Mouse (Mus musculus) thymus, postnatal 0 days (tissue): Measurements from ENCODE around the gene Phf12. TPM values are rescaled to one million over a fixed set of nuclear protein-coding genes. Genes with fewer than 3 reads are reported as not detected.

ENCODE experiments used
- DNase-seq: peaks from one replicate; pipeline ENCODE4 v3.0.0-alpha.2; 2015; ENCODE audit warnings: low spot score
- polyA plus RNA-seq: library from polyadenylated mRNA; unstranded; fragments of >200 nt; fragmentation: Nextera tagmentation; extraction: Ambion mirVana; gene quantifications from 2 replicates; pipeline ENCODE4 v1.2.1, GENCODE M21; 2015

Gene Phf12
- polyA plus RNA-seq, result 15.1 and 18.4 TPM in 2 replicates

DNA sequence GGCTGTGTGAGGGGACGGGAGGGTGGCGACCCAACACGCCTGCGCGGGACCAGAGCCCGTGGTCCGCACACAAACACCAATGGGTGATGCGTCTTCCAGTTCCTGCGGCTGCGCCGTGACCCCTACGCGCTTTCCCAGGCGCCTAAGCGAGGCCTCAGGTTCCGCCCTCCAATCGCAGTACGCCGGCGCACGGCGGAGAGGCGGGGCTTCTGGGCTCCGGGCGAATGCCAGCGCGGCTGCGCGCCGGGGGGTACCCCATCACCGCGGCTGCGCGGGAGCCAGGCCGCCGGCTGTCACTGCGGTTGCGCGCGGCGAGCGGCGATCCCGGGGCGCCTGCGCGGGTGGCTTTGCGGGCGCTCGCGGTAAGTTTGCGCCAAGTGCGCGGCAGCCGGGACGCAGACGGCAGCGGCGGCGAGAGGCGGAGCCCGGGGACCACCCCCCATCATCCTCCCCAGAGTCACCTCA lies at the start of gene Phf12:
Gene Phf12, plus strand, starts transcription at position 314 of the 465 bp plus-strand sequence.
- peak; percentile 100 for DNase-seq

DNA sequence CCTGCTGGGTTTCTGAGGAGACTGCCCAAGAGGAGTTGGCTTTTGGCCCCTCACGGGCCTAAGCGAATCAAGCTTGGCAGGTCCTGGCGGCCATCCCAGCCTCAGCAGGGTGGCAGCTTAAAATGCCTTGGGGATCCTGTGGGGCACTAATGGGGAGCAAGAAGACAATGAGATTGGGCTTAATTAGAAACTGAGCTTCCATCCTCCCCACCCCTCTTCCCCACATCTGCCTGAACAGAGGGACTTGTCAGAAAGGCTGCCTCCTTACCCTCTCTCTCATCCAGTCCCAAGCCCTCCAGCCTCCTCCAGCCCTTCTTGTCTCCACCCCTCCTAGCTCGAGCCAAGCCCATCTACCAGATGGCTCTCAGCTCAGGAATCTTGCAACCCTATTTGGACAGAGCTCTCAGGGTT lies 48.4 kb upstream of the Phf12 start:
- DNase-seq, result no peak

- DNase-seq, result no peak
Observed at GRCm38 (mm10) chr11:77934568-77935311, 47.8 kb upstream of the Phf12 start.

- no peak for DNase-seq
Observed at GRCm38 (mm10) chr11:77936846-77937245, 45.7 kb upstream of the Phf12 start.

DNA sequence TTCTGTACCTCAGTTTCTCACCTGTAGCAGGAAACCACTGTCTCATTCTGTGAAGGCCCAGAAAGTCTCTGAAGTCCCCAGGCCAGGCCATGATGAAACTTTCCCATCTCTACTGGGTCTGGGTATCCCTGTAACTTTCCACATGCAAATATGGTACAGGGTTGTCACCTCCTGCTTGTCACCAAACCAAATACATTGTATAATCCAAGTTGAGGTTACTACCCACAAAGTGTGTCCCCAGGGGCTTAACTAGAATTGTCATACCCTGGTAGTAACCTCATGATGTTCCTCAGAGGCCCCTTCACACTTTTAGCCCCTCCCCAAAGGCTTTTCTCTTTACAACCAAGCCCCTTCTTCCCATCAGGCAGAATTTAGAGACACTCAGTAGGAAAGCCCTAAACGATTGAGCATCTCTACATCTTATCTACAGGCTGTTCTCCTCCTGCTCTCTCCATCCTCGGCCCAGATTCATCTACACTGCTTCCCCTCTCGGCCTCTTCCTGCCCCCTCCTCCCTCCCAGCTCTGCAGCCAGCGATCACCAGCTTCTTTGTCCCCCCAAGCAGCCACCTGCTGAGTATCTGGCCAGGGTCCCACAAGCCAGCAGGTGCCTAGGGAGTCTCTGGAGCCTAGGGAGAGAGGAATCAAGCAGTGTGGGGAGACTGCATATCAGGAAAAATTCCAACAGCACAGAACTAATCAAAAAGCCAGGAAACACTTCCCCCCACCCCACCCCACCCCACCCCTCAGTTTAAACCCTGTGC lies 44.7 kb upstream of the Phf12 start:
- DNase-seq, result no peak

DNA sequence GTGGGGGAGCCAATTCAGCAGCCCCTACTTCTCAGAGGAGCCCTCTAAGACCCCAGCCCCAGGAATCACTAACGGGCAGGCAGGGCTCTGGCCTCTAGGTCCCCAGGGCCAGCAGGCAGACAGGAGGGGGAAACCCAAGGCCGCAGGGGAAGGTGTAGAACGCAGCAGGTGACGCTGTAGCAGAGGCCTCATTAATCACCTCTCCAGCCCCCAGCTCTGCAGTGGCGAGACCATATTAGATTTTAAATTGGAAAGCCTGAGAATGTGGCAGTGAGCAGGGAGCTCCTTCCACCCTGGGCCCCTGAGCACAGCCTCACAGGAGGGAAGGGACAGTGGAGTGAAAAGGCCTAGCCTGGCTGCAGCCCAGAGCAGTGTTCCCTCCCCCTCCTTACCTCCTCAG lies 40.3 kb upstream of the Phf12 start:
- no peak for DNase-seq

GRCm38 (mm10) chr11:77947860-77948259 lies 34.7 kb upstream of the Phf12 start:
- DNase-seq, result no peak

- DNase-seq, result no peak
Observed at GRCm38 (mm10) chr11:77950125-77950685, 32.3 kb upstream of the Phf12 start.

GRCm38 (mm10) chr11:77950797-77951228 lies 31.7 kb upstream of the Phf12 start:
- DNase-seq, result no peak

DNA sequence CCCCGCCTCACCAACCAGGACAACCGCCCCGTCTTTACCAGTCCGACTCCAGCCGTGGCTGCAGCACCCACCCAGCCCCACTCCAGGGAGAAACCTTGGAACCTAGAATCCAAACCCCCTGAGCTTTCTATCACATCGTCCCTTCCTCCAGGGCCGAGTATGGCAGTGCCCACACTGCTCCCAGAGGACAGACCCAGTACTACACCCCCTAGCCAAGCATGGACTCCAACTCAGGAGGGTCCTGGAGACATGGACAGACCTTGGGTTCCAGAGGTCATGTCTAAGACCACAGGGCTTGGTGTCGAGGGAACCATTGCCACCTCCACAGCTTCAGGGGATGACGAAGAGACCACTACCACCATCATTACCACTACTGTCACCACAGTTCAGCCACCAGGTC lies 28.9 kb upstream of the Phf12 start:
- DNase-seq, result peak; percentile 51

DNA sequence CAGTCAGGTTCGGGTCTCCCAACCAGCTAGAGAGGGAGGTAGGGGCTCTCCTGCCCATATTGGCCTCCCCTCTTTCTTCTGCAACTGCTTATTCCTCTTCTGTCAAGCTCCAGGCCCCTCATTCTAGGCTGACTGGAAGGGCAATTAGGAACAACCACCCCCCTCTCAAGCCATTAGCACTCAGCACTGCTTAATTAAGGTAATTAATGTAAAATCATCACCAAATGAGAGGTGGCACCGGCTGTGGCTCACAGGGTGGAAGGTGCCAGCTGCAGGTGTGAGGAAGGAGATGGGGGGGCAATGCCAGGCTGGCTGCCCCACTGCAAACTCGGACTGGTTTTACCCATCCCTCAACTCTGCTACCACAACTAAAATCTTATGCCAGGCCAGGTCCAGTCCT lies 26.1 kb upstream of the Phf12 start:
- DNase-seq, result no peak

GRCm38 (mm10) chr11:77958268-77958667 lies 24.3 kb upstream of the Phf12 start:
- no peak for DNase-seq

DNA sequence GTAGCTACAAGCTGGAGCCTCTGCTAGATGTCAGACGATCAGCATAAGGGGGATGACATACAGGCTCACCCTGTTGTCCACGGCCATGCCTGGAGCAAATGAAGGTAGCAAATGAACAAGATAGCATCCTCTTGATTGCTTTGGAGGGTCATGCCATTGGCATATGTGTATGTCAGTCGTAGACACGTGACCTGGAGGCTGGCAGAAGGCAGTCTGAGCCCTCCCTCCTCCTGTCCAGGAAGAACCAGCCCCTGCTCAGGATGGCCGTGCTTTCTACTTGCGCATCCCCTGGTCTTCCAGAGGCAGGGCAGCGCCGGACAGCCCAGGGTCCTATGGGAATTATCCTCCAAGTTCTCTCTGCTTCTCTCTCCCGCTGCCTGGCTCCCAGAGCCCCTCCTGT lies 23.6 kb upstream of the Phf12 start:
- no peak for DNase-seq

GRCm38 (mm10) chr11:77960199-77960598 lies 22.4 kb upstream of the Phf12 start:
- no peak for DNase-seq

DNA sequence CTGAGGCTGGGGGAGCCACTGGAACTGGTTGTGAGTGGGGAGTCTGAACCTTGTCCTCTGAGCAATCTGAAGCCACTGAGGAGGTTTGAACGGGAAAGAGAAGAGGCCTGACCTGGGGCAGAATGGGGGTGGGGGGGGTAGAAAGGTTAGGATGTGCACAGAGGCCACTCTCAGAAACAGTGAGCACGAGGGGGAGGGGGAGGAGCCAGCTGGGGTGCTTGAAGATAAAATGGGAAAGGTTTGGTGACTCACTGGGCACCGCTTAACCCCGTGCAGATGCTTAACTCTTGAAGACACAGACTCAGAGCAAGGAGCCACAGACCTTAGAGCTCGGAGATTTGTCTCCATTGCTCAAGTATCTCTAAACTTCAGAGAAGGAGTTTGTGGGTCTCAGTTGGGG lies 21.7 kb upstream of the Phf12 start:
- DNase-seq, result no peak

DNA sequence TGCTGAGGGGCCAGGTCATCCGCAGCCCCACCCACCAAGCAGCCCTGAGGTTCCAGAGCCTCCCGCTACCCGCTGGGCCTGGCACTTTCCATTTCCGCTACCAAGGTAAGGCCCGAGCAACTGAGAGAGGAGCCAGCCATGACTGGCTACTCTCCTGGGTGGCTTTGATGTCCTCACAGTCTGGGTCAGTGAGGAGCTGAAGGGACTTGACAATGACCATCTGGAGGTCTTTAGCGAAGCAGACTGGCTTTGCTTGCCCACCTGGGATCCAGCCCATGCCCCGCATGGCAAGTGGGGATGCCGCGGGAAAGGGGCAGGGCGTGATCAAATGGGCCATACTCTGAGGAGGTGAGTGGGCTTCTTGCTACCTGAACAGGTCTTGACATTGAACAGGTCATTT lies 19.6 kb upstream of the Phf12 start:
- no peak for DNase-seq

DNA sequence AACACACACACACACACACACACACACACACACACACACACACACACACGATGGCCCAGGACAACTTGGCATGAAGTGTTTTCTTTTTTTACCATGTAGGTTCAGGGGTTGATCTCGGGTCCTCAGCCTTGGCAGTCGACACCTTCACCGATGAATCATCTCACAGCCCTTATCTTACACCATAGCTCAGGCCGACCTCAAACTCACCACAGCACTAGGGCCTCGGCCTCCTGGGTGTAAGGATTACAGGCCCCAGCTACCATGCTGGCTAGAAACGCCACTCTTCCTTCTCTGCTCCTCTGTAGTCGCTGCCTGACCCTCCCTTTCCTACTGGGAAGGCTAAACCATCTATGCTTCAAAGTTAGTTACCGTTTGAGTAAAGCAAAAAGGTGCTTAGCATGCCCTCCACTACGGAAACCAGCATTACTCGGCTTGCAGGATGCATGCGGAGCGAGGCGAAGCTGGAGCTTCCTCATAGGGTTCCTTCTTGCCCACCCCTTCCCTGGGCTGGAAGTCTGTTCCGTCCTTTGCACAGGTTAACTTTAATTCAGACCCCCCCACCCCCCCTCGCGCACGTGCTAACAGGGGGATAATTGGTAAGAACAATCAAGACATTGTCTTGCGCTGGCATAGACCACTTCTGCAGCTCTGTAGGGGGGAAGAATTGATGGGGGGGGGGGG lies 18.0 kb upstream of the Phf12 start:
- no peak for DNase-seq

DNA sequence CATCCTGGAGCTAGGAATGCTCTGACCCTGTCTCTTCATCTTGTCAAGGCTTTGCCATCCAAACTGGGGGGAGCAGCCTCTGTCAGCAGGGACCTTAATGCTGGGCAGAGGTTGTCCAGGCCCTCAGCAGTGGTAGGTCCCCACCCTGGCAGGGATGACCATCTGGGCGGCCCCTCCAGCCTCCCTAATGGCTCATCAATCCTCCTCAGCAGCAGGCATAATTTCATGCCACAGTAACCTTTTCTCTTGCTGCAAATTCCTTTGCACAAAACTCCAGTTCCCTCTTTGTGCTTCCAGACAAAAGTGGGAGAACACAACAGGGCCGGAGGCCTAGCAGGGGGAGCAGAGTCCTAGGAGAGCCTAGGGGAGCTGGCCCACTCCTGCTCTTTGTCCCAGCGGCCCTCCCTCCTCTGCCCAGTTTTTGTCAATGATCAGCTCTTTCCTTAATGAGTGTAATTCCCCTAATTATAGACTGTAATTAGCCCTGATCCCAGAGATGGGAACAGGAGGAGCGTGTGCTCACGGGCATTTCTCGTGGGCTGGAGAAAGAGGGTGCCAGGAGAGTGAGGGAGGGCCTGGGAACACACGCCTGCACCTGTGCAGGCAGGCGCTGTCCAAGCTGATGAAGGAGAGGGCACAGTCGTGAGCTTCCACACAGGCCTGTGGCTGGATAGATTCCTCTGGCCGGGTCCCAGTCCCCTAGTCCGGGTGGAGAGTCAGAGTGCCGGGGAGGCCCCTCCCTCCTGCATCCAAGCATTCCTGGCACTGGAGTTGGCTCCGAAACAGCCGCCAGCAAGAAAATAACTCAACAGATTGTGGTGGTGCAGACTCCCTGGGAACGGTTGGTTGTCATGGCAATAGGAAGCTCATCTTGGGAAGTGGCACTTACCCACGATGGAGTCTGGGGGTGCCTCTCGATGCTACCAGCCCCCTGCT lies 17.2 kb upstream of the Phf12 start:
- no peak for DNase-seq

- DNase-seq, result no peak
Observed at GRCm38 (mm10) chr11:77966037-77966391, 16.5 kb upstream of the Phf12 start.

GRCm38 (mm10) chr11:77967114-77967513 lies 15.4 kb upstream of the Phf12 start:
- peak; percentile 65 for DNase-seq

DNA sequence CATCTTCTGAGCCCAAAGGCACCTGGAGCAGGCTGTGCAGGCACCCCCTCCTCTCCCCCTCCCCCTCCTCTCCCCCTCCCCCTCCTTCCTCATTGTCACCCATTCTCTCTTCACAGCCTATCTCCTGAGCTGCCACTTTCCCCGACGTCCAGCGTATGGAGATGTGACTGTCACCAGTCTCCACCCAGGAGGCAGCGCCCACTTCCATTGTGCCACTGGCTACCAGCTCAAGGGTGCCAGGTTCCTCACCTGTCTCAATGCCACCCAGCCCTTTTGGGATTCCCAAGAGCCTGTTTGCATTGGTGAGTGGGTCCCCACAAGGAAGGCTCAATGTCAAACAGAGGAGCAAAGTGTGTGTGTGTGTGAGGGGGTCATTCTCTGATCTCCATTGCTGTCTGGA lies 13.8 kb upstream of the Phf12 start:
- DNase-seq, result no peak
